Mouse (Mus musculus) CH12.LX (cell line): Measurements from ENCODE around the gene Mmrn2. TPM values are rescaled to one million over a fixed set of nuclear protein-coding genes. Genes with fewer than 3 reads are reported as not detected.
A peak's percentile ranks its signal among the peaks of the same experiment; 100 is the strongest.

Experiments used
- DNase-seq: peaks from one replicate; pipeline ENCODE4 v3.0.0-alpha.2; 2013; ENCODE audit errors: extremely low read depth
- H3K27ac ChIP-seq: 2 replicates; pipeline ENCODE4 v1.5.1; 2012; ENCODE audit warnings: low read depth, mild to moderate bottlenecking, control low read depth, moderate library complexity; ENCODE audit not compliant: insufficient read depth
- H3K27me3 ChIP-seq: replicated peaks from 2 replicates; pipeline ENCODE3; 2012; ENCODE audit warnings: inconsistent platforms
- H3K36me3 ChIP-seq, 2 experiments: replicated peaks in 1 of 2; 2 replicates each; pipeline versions ENCODE3 to v1.6.1; 2012; ENCODE audit warnings: inconsistent platforms in 1 of 2, low read length in 1 of 2, mild to moderate bottlenecking in 1 of 2, mixed read lengths in 1 of 2, moderate library complexity in 1 of 2; ENCODE audit not compliant: control insufficient read depth in 1 of 2, insufficient read depth in 1 of 2
- H3K4me1 ChIP-seq, 2 experiments: 2 replicates each; pipeline ENCODE4 v1.6.1; 2012; ENCODE audit warnings: inconsistent platforms in 1 of 2, moderate library complexity in 1 of 2; ENCODE audit not compliant: insufficient read depth in 2 of 2, control insufficient read depth in 1 of 2
- H3K4me2 ChIP-seq: 2 replicates; pipeline ENCODE4 v1.6.1; 2012; ENCODE audit warnings: low read depth, mild to moderate bottlenecking, control low read depth; ENCODE audit not compliant: poor library complexity, insufficient read depth, severe bottlenecking
- H3K4me3 ChIP-seq, 3 experiments: fragments of 150-350 bp in 1 of 3; sonication (generic) in 1 of 3; replicated peaks in 1 of 3; 2 replicates each; pipeline versions ENCODE3 to v1.5.1; 2011 to 2012; ENCODE audit warnings: low read depth in 2 of 3, low read length in 2 of 3, mild to moderate bottlenecking in 2 of 3, moderate library complexity in 2 of 3, control low read depth in 1 of 3, improper control_type of control experiment in 1 of 3, inconsistent platforms in 1 of 3, mixed read lengths in 1 of 3; ENCODE audit not compliant: poor library complexity in 1 of 3
- H3K79me2 ChIP-seq: replicated peaks from 2 replicates; pipeline ENCODE4 v1.6.1; 2012; ENCODE audit warnings: mild to moderate bottlenecking, moderate library complexity; ENCODE audit not compliant: control insufficient read depth, poor library complexity, insufficient read depth, severe bottlenecking; ENCODE audit errors: extremely low read depth
- H3K9ac ChIP-seq: 2 replicates; pipeline ENCODE4 v1.6.1; 2012; ENCODE audit warnings: low read depth, mild to moderate bottlenecking, control low read depth, moderate library complexity; ENCODE audit not compliant: insufficient read depth
- H3K9me3 ChIP-seq: replicated peaks from 2 replicates; pipeline ENCODE3; 2012; ENCODE audit warnings: low read length, inconsistent platforms, mixed read lengths
- BHLHE40 ChIP-seq: IDR thresholded peaks from 2 replicates; pipeline ENCODE4 v1.6.1; 2011; ENCODE audit warnings: mild to moderate bottlenecking, low read depth, low read length, improper control_type of control experiment
- CHD1 ChIP-seq: IDR thresholded peaks from 2 replicates; pipeline ENCODE4 v1.6.1; 2012; ENCODE audit warnings: low read depth, low read length, improper control_type of control experiment, inconsistent platforms
- CHD2 ChIP-seq: IDR thresholded peaks from 2 replicates; pipeline ENCODE4 v1.6.1; 2011; ENCODE audit warnings: low read length, improper control_type of control experiment
- CTCF ChIP-seq, 2 experiments: IDR thresholded peaks in 1 of 2; conservative IDR thresholded peaks in 1 of 2; 2 replicates each; pipeline ENCODE4 v1.5.1; 2011 to 2012; ENCODE audit warnings: low read depth in 2 of 2, low read length in 2 of 2, improper control_type of control experiment in 1 of 2, inconsistent platforms in 1 of 2, mild to moderate bottlenecking in 1 of 2, moderate library complexity in 1 of 2
- EP300 ChIP-seq: IDR thresholded peaks from 2 replicates; pipeline ENCODE4 v1.6.1; 2011; ENCODE audit warnings: low read length, improper control_type of control experiment
- ETS1 ChIP-seq: conservative IDR thresholded peaks from 2 replicates; pipeline ENCODE4 v1.6.1; 2012; ENCODE audit warnings: low read depth, mild to moderate bottlenecking, inconsistent platforms, low read length, improper control_type of control experiment, moderate library complexity
- GABPA ChIP-seq: IDR thresholded peaks from 2 replicates; pipeline ENCODE4 v1.6.1; 2012; ENCODE audit warnings: low read depth, low read length, improper control_type of control experiment, inconsistent platforms; ENCODE audit not compliant: insufficient replicate concordance
- IRF4 ChIP-seq: IDR thresholded peaks from 2 replicates; pipeline ENCODE4 v1.6.1; 2014; ENCODE audit warnings: low read depth, mild to moderate bottlenecking, inconsistent platforms, low read length, improper control_type of control experiment
- JUND ChIP-seq: conservative IDR thresholded peaks from 2 replicates; pipeline ENCODE4 v1.6.1; 2011; ENCODE audit warnings: low read depth, low read length, improper control_type of control experiment
- KAT2A ChIP-seq: IDR thresholded peaks from 2 replicates; pipeline ENCODE4 v1.6.1; 2012; ENCODE audit warnings: low read length, improper control_type of control experiment, inconsistent platforms; ENCODE audit not compliant: insufficient replicate concordance
- MAFK ChIP-seq: IDR thresholded peaks from 2 replicates; pipeline ENCODE4 v1.6.1; 2011; ENCODE audit warnings: low read length, improper control_type of control experiment; ENCODE audit not compliant: insufficient replicate concordance
- MEF2A ChIP-seq: IDR thresholded peaks from 2 replicates; pipeline ENCODE4 v1.6.1; 2014; ENCODE audit warnings: low read depth, mild to moderate bottlenecking, inconsistent platforms, low read length, improper control_type of control experiment, borderline replicate concordance
- MYC ChIP-seq: IDR thresholded peaks from 2 replicates; pipeline ENCODE4 v1.6.1; 2011; ENCODE audit warnings: low read depth, mild to moderate bottlenecking, improper control_type of control experiment, low read length
- POLR2A ChIP-seq: IDR thresholded peaks from 2 replicates; pipeline ENCODE4 v1.6.1; 2011; ENCODE audit warnings: low read depth, mild to moderate bottlenecking, improper control_type of control experiment, low read length
- RAD21 ChIP-seq: IDR thresholded peaks from 2 replicates; pipeline ENCODE4 v1.6.1; 2011; ENCODE audit warnings: low read depth, mild to moderate bottlenecking, low read length, improper control_type of control experiment, moderate library complexity
- SIN3A ChIP-seq: IDR thresholded peaks from 2 replicates; pipeline ENCODE4 v1.6.1; 2012; ENCODE audit warnings: low read length, improper control_type of control experiment, inconsistent platforms
- SMC3 ChIP-seq: IDR thresholded peaks from 2 replicates; pipeline ENCODE4 v1.6.1; 2011; ENCODE audit warnings: low read depth, low read length, improper control_type of control experiment
- TBP ChIP-seq: conservative IDR thresholded peaks from 2 replicates; pipeline ENCODE4 v1.6.1; 2011; ENCODE audit warnings: low read depth, low read length, improper control_type of control experiment
- USF1 ChIP-seq: IDR thresholded peaks from 2 replicates; pipeline ENCODE4 v1.6.1; 2014; ENCODE audit warnings: low read depth, mild to moderate bottlenecking, inconsistent platforms, low read length, improper control_type of control experiment
- ZC3H11A ChIP-seq: IDR thresholded peaks from 2 replicates; pipeline ENCODE4 v1.6.1; 2012; ENCODE audit warnings: low read depth, mild to moderate bottlenecking, inconsistent platforms, low read length, improper control_type of control experiment
- ZKSCAN1 ChIP-seq: IDR thresholded peaks from 2 replicates; pipeline ENCODE4 v1.6.1; 2012; ENCODE audit warnings: low read depth, inconsistent platforms, low read length, improper control_type of control experiment, borderline replicate concordance
- ZMIZ1 ChIP-seq: IDR thresholded peaks from 2 replicates; pipeline ENCODE4 v1.6.1; 2012; ENCODE audit warnings: low read depth, mild to moderate bottlenecking, inconsistent platforms, low read length, improper control_type of control experiment
- dilution Hi-C: fragments of 300-500 bp; cut with MboI; formaldehyde crosslinking; loops from 2 replicates; pipeline ENCODE4 v1.14.3; 2020; ENCODE audit warnings: low sequenced_read_pairs; ENCODE audit not compliant: extremely low pct_unique_long_range_greater_than_20kb, extremely low pct_ligation_motif_present
- in situ Hi-C: fragments of 300-500 bp; cut with MboI; formaldehyde crosslinking; loops from 3 replicates; pipeline ENCODE4 v1.14.3; 2019; ENCODE audit warnings: low sequenced_read_pairs, low pct_ligation_motif_present, low pct_unique_long_range_greater_than_20kb, mixed read lengths
- polyA plus RNA-seq: library from polyadenylated mRNA; unstranded; fragments of >175 nt; gene quantifications from 2 replicates; pipeline ENCODE4 v1.2.1, GENCODE M21; 2012; ENCODE audit warnings: low read depth; ENCODE audit not compliant: insufficient read length
- total RNA-seq, 2 experiments: library from RNA; depleted of rRNA; stranded (reverse); fragments of 300-350 nt in 1 of 2; fragments of >200 nt in 1 of 2; gene quantifications; 2 replicates each; pipeline ENCODE4 v1.2.3; 2012 to 2014

Mmrn2 gene
- total RNA-seq (2012; rRNA removed) (0.04 TPM in 1 of 2 replicates, not detected in the other), total RNA-seq (2014; rRNA removed) (not detected in 2 replicates), polyA plus RNA-seq (0.06 and 0.10 TPM in 2 replicates)

DNA sequence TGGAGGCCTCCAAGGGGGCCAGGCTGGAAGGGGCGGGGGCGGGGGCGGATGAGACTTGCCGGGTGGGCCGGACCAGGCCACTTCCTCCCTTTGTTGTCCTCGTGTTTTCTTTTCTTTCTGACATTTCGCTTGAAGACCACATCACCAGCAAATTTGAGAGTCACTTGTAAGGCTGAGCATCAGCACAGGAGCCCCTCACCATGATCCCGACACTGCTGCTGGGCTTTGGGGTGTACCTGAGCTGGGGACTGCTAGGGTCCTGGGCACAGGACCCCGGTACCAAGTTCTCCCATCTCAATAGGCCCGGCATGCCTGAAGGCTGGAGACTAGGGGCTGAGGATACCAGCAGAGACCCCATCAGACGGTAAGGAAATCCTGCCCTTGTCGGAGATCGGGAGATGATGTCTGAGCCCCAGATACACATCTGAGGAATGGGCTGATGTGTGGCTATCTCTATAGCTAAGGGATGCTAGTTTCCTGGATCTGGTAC is at the start of gene Mmrn2:
Gene Mmrn2, plus strand, starts transcription at position 51 of the 490 bp plus-strand sequence.
- Histone ChIP-seq H3K27me3 (no peaks in the 10 kb centered on the region), H3K4me3 (no peak within 1 kb of the TSS), H3K27ac (no peak within 1 kb of the TSS), H3K4me2 (no peak within 1 kb of the TSS), H3K79me2 (no peaks in the 10 kb centered on the region), H3K9me3 (no peaks in the 10 kb centered on the region), H3K4me1 (peaks cover 9 to 18% of the 10 kb centered on the region in 2 experiments), H3K36me3 (no peaks in the 10 kb centered on the region), H3K9ac (no peak within 1 kb of the TSS)
- no peak for DNase-seq
- in situ Hi-C loops (loop anchor here (10.0 kb wide), 2 partner anchors 189 to 291 kb away; partner anchors contain the start of gene Anxa8), dilution Hi-C loops (no loop called here)
- TF ChIP-seq GABPA (no peak), ETS1 (no peak), CHD2 (no peak), SIN3A (no peak), CHD1 (no peak), RAD21 (no peak), CTCF (conservative IDR thresholded peaks at IDR 0.05 in 1 of 2, IDR thresholded peaks at IDR 0.05 in 1 of 2; ENCODE audit: low read depth in 2 of 2, low read length in 2 of 2) (no peak), TBP (no peak), MAFK (no peak), KAT2A (no peak), ZC3H11A (no peak), ZKSCAN1 (no peak)

DNA sequence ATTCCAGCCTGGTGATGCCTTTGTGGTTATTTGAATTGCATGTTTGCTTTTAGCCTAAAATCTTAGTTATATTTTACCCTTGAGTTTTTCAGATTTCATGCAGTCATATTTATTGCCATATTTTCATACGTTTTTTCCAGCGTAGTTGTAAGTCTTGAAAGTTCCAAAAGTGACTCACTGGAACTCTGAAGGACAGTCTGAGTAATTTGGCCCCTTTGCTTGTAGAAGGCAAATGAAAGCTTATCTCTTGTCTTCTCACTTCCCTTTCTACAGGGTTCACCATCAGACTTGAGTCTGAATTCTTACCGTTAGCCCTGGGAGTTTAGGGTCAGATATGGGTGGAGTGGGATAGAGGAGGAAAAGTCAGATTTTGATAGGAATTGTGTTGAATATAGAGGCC is 48.7 kb upstream of the Mmrn2 start:
- Histone ChIP-seq H3K9ac (no peak overlapping the region), H3K27me3 (no peaks in the 10 kb centered on the region), H3K9me3 (no peaks in the 10 kb centered on the region), H3K4me2 (no peak overlapping the region), H3K79me2 (no peaks in the 10 kb centered on the region), H3K4me1 (peaks cover 0 to 12% of the 10 kb centered on the region in 2 experiments; a peak in 1 of 4 replicates), H3K36me3 (peaks cover 44 to 80% of the 10 kb centered on the region in 2 experiments), H3K27ac (no peak overlapping the region), H3K4me3 (no peak overlapping the region)
- dilution Hi-C loops, result no loop called here
- in situ Hi-C loops, result no loop called here
- peak; percentile 35 for DNase-seq
- no peak for TF ChIP-seq USF1
- TF ChIP-seq JUND, result no peak
- no peak for TF ChIP-seq KAT2A
- TF ChIP-seq EP300, result peak; percentile 62; the same call in 1 of the 2 replicates
- TF ChIP-seq MYC, result no peak
- TF ChIP-seq POLR2A, result no peak
- TF ChIP-seq BHLHE40, result no peak
- no peak for TF ChIP-seq ZMIZ1
- TF ChIP-seq MEF2A, result no peak
- TF ChIP-seq ZC3H11A, result no peak
- no peak for TF ChIP-seq SMC3
- peak; percentile 55 for TF ChIP-seq IRF4
